Mouse (Mus musculus): Measurements from ENCODE around the gene Syngr2. TPM values are rescaled to one million over a fixed set of nuclear protein-coding genes. Genes with fewer than 3 reads are reported as not detected.

Gene Syngr2
- total and polyA plus RNA-seq, 2 experiments from 2014 or later = 14.0 to 25.3 TPM

DNA sequence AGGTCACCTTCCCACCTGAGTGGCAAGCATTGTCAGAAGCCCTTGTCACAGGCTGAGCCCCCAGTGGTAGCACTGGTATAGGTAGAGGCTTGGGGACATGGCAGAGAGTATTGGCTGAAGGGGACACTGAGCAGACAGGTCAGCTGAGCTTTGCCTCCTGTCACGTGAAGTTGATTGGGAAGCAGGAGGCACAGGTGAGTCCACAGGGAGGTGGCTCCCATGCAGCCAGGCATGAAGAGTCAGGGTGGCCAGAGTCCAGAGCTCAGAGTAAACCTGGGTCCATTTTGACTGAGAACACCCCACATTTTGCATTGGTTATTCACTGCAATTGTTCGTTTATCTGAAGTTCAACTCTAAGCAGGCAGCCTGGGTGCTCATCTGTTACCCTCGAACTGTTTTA lies 43.4 kb downstream of the Syngr2 start:
- no peaks in the 10 kb centered on the region for H3K27me3 ChIP-seq (ENCODE audit: insufficient read depth, low read length)
- peaks cover 5% of the 10 kb centered on the region for H3K4me1 ChIP-seq (ENCODE audit: insufficient read depth, low read length)
- no peak overlapping the region for H3K4me3 ChIP-seq (ENCODE audit: low read depth, low read length)
- H3K4me2 ChIP-seq (ENCODE audit: low read depth, low read length, poor library complexity, severe bottlenecking) = no peak overlapping the region
- TF ChIP-seq CTCF (IDR thresholded peaks at IDR 0.05) = no peak
- H3K9ac ChIP-seq (replicated peaks; ENCODE audit: low read length, poor library complexity, severe bottlenecking) = no peak overlapping the region
- no peak for ATAC-seq (ENCODE audit: low FRiP score)
- no peak overlapping the region for H3K27ac ChIP-seq (ENCODE audit: low read depth, low read length)
- no peaks in the 10 kb centered on the region for H3K9me3 ChIP-seq (ENCODE audit: low read length)
- H3K36me3 ChIP-seq (ENCODE audit: insufficient read depth, low read length) = no peaks in the 10 kb centered on the region
- 91% methylated on average over 3 of the region's 3 CpGs for WGBS
- DNase-seq (ENCODE audit: low spot score) = no peak

DNA sequence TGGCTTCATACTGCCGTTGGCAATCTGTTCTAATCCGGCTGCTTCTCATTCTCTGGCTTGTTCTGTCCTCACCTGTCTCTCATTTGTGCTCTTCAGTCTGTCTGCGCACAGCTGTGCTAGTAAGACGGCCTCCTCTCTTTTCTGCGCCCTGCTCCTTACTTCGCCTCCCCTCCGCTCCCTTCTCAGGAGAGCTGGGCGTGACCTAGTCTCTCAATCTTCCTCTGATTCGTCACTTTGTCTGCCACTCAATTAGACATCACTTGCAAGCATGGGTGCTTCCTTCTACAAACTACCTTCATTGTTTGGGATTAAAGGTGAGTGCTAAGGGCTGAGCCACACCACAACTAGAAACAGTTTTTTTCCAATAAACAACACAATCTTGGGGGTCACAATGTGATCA lies 44.8 kb downstream of the Syngr2 start:
- H3K4me2 ChIP-seq (ENCODE audit: low read depth, low read length, poor library complexity, severe bottlenecking) = no peak overlapping the region
- WGBS = 96% methylated on average over 9 of the region's 9 CpGs
- no peak overlapping the region for H3K9ac ChIP-seq (replicated peaks; ENCODE audit: low read length, poor library complexity, severe bottlenecking)
- DNase-seq (ENCODE audit: low spot score) (no peak), ATAC-seq (ENCODE audit: low FRiP score) (no peak)
- no peak overlapping the region for H3K4me3 ChIP-seq (ENCODE audit: low read depth, low read length)
- no peaks in the 10 kb centered on the region for H3K36me3 ChIP-seq (ENCODE audit: insufficient read depth, low read length)
- peaks cover 4% of the 10 kb centered on the region for H3K4me1 ChIP-seq (ENCODE audit: insufficient read depth, low read length)
- TF ChIP-seq CTCF (IDR thresholded peaks at IDR 0.05) = no peak
- no peaks in the 10 kb centered on the region for H3K27me3 ChIP-seq (ENCODE audit: insufficient read depth, low read length)
- no peak overlapping the region for H3K27ac ChIP-seq (ENCODE audit: low read depth, low read length)
- no peaks in the 10 kb centered on the region for H3K9me3 ChIP-seq (ENCODE audit: low read length)

DNA sequence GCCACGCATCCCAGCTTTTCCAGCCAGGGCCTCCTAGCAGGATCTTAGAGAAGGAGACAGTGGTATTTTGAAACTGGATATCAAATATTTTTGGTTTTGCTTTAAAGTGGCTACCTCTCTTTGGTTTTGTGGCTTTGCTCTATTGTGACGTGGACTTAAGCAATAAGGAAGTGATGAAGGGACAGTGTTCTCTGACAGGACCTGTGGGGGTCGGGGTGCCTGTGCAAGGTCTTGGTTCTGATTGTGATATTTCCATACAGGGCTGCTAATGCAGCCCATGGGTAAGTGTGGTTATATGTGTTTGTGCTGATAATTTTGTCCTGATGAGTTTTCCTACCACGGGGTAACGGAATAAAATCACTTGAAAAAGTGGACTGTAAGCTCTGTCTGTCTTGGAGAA lies 45.9 kb downstream of the Syngr2 start:
- 96% methylated on average over 5 of the region's 5 CpGs for WGBS
- Histone ChIP-seq H3K27ac (ENCODE audit: low read depth, low read length) (no peak overlapping the region), H3K4me3 (ENCODE audit: low read depth, low read length) (no peak overlapping the region), H3K4me2 (ENCODE audit: low read depth, low read length, poor library complexity, severe bottlenecking) (no peak overlapping the region), H3K9me3 (ENCODE audit: low read length) (no peaks in the 10 kb centered on the region), H3K4me1 (ENCODE audit: insufficient read depth, low read length) (no peaks in the 10 kb centered on the region), H3K9ac (replicated peaks; ENCODE audit: low read length, poor library complexity, severe bottlenecking) (no peak overlapping the region), H3K36me3 (ENCODE audit: insufficient read depth, low read length) (no peaks in the 10 kb centered on the region), H3K27me3 (ENCODE audit: insufficient read depth, low read length) (peaks cover 6% of the 10 kb centered on the region; the same call in 1 of the 2 replicates)
- ATAC-seq (ENCODE audit: low FRiP score) (no peak), DNase-seq (ENCODE audit: low spot score) (no peak)
- TF ChIP-seq CTCF (IDR thresholded peaks at IDR 0.05) = no peak

DNA sequence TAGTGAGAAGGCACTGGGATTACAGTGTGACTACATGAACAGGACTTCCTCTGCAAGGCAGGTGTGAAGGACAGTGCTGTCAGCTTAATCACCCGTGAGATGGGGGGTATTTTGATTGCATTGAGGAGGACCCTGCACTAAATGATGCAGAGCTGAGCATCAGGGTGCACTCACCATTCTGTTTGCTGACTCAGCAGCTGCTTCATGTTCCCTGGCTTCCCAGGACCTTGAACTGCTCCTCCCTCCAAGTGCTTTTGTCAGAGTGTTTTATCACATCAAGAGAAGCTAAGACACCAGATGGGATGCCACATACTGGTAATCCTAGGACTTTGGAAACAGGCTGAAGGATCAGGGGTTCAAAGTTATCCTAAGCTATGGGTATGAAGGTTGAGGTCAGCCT lies 46.5 kb downstream of the Syngr2 start:
- WGBS = 86% methylated on average over 1 of the region's 1 CpGs
- no peak for TF ChIP-seq CTCF (IDR thresholded peaks at IDR 0.05)
- no peak overlapping the region for H3K4me3 ChIP-seq (ENCODE audit: low read depth, low read length)
- H3K9me3 ChIP-seq (ENCODE audit: low read length) = no peaks in the 10 kb centered on the region
- no peak overlapping the region for H3K9ac ChIP-seq (replicated peaks; ENCODE audit: low read length, poor library complexity, severe bottlenecking)
- H3K4me2 ChIP-seq (ENCODE audit: low read depth, low read length, poor library complexity, severe bottlenecking) = no peak overlapping the region
- no peak for DNase-seq (ENCODE audit: low spot score)
- no peak for ATAC-seq (ENCODE audit: low FRiP score)
- peaks cover 12% of the 10 kb centered on the region for H3K27me3 ChIP-seq (ENCODE audit: insufficient read depth, low read length)
- H3K36me3 ChIP-seq (ENCODE audit: insufficient read depth, low read length) = no peaks in the 10 kb centered on the region
- H3K27ac ChIP-seq (ENCODE audit: low read depth, low read length) = no peak overlapping the region
- H3K4me1 ChIP-seq (ENCODE audit: insufficient read depth, low read length) = no peaks in the 10 kb centered on the region

DNA sequence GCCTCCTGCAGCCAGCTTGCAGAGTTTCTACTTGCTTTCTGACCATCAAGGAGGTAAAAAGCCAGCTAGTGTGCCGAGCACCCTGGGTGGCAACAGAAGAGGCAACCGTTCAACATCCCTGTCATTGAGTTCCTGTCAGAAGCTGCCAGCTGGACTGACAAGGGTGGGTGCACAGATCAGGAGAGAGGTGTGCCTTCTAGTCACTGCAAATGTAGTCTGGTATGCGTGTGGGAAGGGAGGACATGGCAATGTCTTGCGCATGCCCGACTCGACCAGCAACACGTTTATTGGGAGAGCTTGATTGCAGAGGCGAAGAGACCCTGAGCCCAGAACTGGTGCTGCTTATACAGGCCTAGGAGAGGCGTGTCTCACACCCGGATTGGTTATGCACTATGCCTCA lies 48.0 kb downstream of the Syngr2 start:
- Histone ChIP-seq H3K9ac (replicated peaks; ENCODE audit: low read length, poor library complexity, severe bottlenecking) (no peak overlapping the region), H3K36me3 (ENCODE audit: insufficient read depth, low read length) (no peaks in the 10 kb centered on the region), H3K27me3 (ENCODE audit: insufficient read depth, low read length) (peaks cover 18% of the 10 kb centered on the region), H3K4me1 (ENCODE audit: insufficient read depth, low read length) (no peaks in the 10 kb centered on the region), H3K27ac (ENCODE audit: low read depth, low read length) (no peak overlapping the region), H3K4me2 (ENCODE audit: low read depth, low read length, poor library complexity, severe bottlenecking) (no peak overlapping the region), H3K4me3 (ENCODE audit: low read depth, low read length) (no peak overlapping the region), H3K9me3 (ENCODE audit: low read length) (no peaks in the 10 kb centered on the region)
- 95% methylated on average over 10 of the region's 10 CpGs for WGBS
- no peak for DNase-seq (ENCODE audit: low spot score)
- no peak for ATAC-seq (ENCODE audit: low FRiP score)
- TF ChIP-seq CTCF (IDR thresholded peaks at IDR 0.05) = no peak

DNA sequence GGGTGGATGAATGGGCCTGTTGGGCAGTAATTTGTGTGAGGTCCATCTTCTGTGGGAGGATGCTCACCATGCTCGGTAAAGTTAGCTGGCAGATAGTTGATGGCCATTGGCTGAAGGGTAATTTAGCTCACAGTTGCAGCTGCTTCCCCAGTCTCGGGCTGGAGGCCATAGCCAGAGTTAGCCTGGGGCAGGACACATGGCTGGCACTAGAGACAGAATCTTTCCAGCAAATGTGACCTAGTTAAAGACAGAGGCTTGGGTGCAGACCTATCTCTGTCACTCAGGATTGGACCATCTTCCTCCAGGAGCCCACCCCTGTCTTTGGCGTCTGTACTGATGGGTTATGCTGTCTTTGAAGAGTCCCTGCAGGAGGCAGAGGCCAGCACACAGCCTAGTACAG lies 48.9 kb downstream of the Syngr2 start:
- WGBS = 56% methylated on average over 3 of the region's 3 CpGs

More for the DNA sequence above, 48.9 kb downstream of the Syngr2 start:
- Histone ChIP-seq H3K4me2 (ENCODE audit: low read depth, low read length, poor library complexity, severe bottlenecking) (no peak overlapping the region), H3K36me3 (ENCODE audit: insufficient read depth, low read length) (no peaks in the 10 kb centered on the region), H3K4me1 (ENCODE audit: insufficient read depth, low read length) (no peaks in the 10 kb centered on the region), H3K9ac (replicated peaks; ENCODE audit: low read length, poor library complexity, severe bottlenecking) (no peak overlapping the region), H3K27ac (ENCODE audit: low read depth, low read length) (no peak overlapping the region), H3K27me3 (ENCODE audit: insufficient read depth, low read length) (peaks cover 18% of the 10 kb centered on the region), H3K4me3 (ENCODE audit: low read depth, low read length) (no peak overlapping the region), H3K9me3 (ENCODE audit: low read length) (no peaks in the 10 kb centered on the region)
- DNase-seq (ENCODE audit: low spot score) (no peak), ATAC-seq (ENCODE audit: low FRiP score) (no peak)
- TF ChIP-seq CTCF (IDR thresholded peaks at IDR 0.05) = no peak
